Mouse (Mus musculus) frontal cortex, postnatal 14 days (tissue): ENCODE measurements around the gene Frmpd3.

Experiments used
- DNase-seq, 2 experiments: peaks; one replicate each; pipeline ENCODE4 v3.0.0; 2022; ENCODE audit warnings: low spot score in 2 of 2

The Frmpd3 gene

GRCm38 (mm10) chrX:140456279-140456731, 114.2 kb downstream of the Frmpd3 start, which contains the start of gene Prps1:
TSS of gene Prps1 (plus strand) at chrX:140456613.
- DNase-seq, result peak; percentile 78 to 79

GRCm38 (mm10) chrX:140456751-140457491, 114.9 kb downstream of the Frmpd3 start:
- DNase-seq, result peak in 1 of 2 experiments; percentile 11

GRCm38 (mm10) chrX:140457502-140457901, 115.4 kb downstream of the Frmpd3 start:
- DNase-seq, result no peak

- DNase-seq, result no peak
Measured at GRCm38 (mm10) chrX:140478231-140478630, 136.2 kb downstream of the Frmpd3 start.

- no peak for DNase-seq
Measured at GRCm38 (mm10) chrX:140479171-140479570, 137.1 kb downstream of the Frmpd3 start.
